Mouse (Mus musculus): ENCODE data around the gene Zp1. TPM values are rescaled to one million over a fixed set of nuclear protein-coding genes. Genes with fewer than 3 reads are reported as not detected.

Zp1 gene
- total RNA-seq, 4 experiments from 2014 or later: not detected

- no peak for DNase-seq
Measured at GRCm38 (mm10) chr19:10871328-10871961, 49.0 kb downstream of the Zp1 start.

GRCm38 (mm10) chr19:10870676-10871075 is 49.8 kb downstream of the Zp1 start:
- DNase-seq: peak; percentile 50

- no peak for DNase-seq
Measured at GRCm38 (mm10) chr19:10869886-10870527, 50.4 kb downstream of the Zp1 start, which contains the start of gene Tmem132a. Gene Tmem132a (minus strand): TSS chr19:10869940.

- peak; percentile 64 for DNase-seq
Measured at GRCm38 (mm10) chr19:10869241-10869885, 51.1 kb downstream of the Zp1 start.

DNA sequence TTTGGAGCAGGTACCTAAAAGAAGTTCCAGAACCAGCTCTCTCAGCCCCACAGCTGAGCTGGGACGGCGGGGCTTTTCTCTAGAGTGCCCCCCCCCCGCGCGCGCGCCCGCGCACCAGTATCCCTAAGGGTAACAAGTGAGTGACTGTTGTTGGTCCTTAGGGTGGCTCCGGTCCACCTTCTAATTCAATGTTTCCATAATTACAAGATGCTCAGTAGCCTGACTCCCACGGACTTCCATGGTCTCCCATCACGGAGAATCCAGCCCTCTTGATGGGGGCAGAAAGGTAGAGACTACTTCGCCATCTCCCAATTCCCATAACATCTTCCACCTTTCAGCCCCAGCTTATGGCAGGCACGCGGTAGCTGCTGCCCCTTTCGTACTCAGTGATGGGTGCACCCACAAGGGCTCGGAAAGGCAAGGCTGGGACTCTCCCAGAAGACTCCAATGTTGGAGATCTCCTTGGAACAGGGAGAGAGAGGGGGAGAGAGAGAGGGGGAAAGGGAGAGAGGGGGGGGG is 51.8 kb downstream of the Zp1 start:
- no peak for DNase-seq

DNA sequence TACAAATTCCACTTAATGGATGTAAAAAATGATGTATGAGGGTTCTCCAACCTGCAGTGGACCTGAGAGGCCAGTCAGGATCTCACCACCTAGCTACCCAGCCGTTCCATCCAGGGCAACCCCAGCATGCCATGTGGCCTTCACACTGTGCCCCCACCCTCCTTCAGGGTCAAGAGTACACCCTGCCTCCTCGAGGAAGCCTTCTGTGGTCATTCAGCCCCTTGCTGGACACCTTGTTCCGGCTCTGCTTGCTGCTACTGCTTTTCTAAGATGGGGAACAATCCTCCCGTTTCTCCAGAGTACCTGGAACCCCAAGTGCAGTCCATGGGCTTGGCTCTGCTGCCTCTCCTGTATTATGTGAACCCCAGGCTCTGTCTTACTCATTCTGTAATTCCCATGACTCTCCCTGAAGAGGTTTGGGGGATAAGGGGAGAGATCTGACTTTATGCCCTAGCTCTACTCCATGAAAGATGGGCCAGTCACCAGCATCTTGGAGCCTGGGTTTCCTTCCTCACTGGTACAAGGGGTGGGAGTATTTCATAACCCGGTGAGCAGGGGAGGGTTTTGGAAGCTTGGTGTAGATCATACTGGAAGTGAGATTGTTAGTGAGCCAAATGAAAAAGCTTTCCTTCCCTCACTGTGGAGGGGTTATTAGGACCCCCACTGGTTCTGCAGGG is 52.3 kb downstream of the Zp1 start:
- no peak for DNase-seq

- no peak for DNase-seq
Measured at GRCm38 (mm10) chr19:10866351-10866750, 54.1 kb downstream of the Zp1 start.

Other genes starting within 250 kb of the Zp1 start
- not detected for gene Pga5, start 242.6 kb downstream of the Zp1 start, total RNA-seq (2022)
- gene Vps37c, start 231.9 kb downstream of the Zp1 start, total RNA-seq (2022): 10 to 100 TPM; 24.3 to 40.8 (median 25.3) TPM
- under 1 TPM in 2 of 4 experiments, not detected in 2; 0.12 to 0.27 TPM for gene Cd5, start 181.6 kb downstream of the Zp1 start, total RNA-seq (2022)
- under 1 TPM in 2 of 4 experiments, not detected in 2; 0.18 to 0.30 TPM for gene Cd6, start 90.6 kb downstream of the Zp1 start, total RNA-seq (2022)
- gene Slc15a3, start 80.9 kb downstream of the Zp1 start, total RNA-seq (2022): 1 to 10 TPM; 3.7 to 8.4 (median 5.1) TPM
- gene Tmem132a, start 50.7 kb downstream of the Zp1 start, total RNA-seq (2022): 10 to 100 TPM; 39.0 to 47.6 (median 39.9) TPM
- gene Tmem109, start 38.6 kb downstream of the Zp1 start, total RNA-seq (2022): 100 to 1,000 TPM; 132 to 209 (median 153) TPM
- gene Prpf19, start 25.4 kb downstream of the Zp1 start, total RNA-seq (2022): 100 to 1,000 TPM; 202 to 232 (median 221) TPM
- under 1 TPM in 3 of 4 experiments, not detected in 1; 0.09 to 0.27 (median 0.24) TPM for gene Ptgdr2, start 16.5 kb upstream of the Zp1 start, total RNA-seq (2022)
- gene Ccdc86, start 28.6 kb upstream of the Zp1 start, total RNA-seq (2022): 10 to 100 TPM; 13.6 to 20.2 (median 17.0) TPM
- gene Ms4a10, start 54.0 kb upstream of the Zp1 start, total RNA-seq (2022): 10 to 100 TPM in 2 of 4 experiments, 1 to 10 TPM in 1, not detected in 1; 1.1 to 60.0 (median 24.4) TPM
- gene Ms4a15, start 72.6 kb upstream of the Zp1 start, total RNA-seq (2022): not detected
- gene Ms4a18, start 97.4 kb upstream of the Zp1 start, total RNA-seq (2022): not detected
- 1 to 10 TPM; 4.5 to 6.1 (median 5.1) TPM for gene Ms4a8a, start 160.5 kb upstream of the Zp1 start, total RNA-seq (2022)
- not detected for gene 1700017D01Rik, start 210.2 kb upstream of the Zp1 start, total RNA-seq (2022)
- gene 1700025F22Rik, start 244.7 kb upstream of the Zp1 start, total RNA-seq (2022): not detected

Measured in adrenal gland, adult 8-10 months (tissue).